Mouse (Mus musculus): ENCODE data around the gene Lrp5. TPM values are rescaled to one million over a fixed set of nuclear protein-coding genes. Genes with fewer than 3 reads are reported as not detected.

Gene Lrp5
- polyA plus RNA-seq, 1 experiment from 2014 or later, result 11.3 TPM

GRCm38 (mm10) chr19:3586026-3586425 is 100.3 kb downstream of the Lrp5 start:
- H3K4me2 ChIP-seq (replicated peaks; ENCODE audit: low read depth, low read length), result no peak overlapping the region
- H3K27ac ChIP-seq (ENCODE audit: low read length), result no peak overlapping the region
- H3K9me3 ChIP-seq (ENCODE audit: control insufficient read depth, low read depth, low read length), result no peaks in the 10 kb centered on the region
- ATAC-seq (ENCODE audit: insufficient number of reproducible peaks, insufficient read depth, low FRiP score, low read depth), result no peak
- H3K27me3 ChIP-seq (ENCODE audit: control insufficient read depth, insufficient read depth, low read length), result no peaks in the 10 kb centered on the region
- no peak overlapping the region for H3K4me3 ChIP-seq (ENCODE audit: low read depth, low read length)
- H3K9ac ChIP-seq (replicated peaks; ENCODE audit: low read depth, low read length), result no peak overlapping the region
- H3K4me1 ChIP-seq (ENCODE audit: control insufficient read depth, insufficient read depth, low read length), result no peaks in the 10 kb centered on the region
- WGBS, result 94% methylated on average over 9 of the region's 9 CpGs
- peaks cover 42% of the 10 kb centered on the region for H3K36me3 ChIP-seq (ENCODE audit: control insufficient read depth, insufficient read depth, low read length)

- no peaks in the 10 kb centered on the region for H3K9me3 ChIP-seq (ENCODE audit: control insufficient read depth, low read depth, low read length)
- H3K27ac ChIP-seq (ENCODE audit: low read length), result no peak overlapping the region
- H3K9ac ChIP-seq (replicated peaks; ENCODE audit: low read depth, low read length), result no peak overlapping the region
- no peak overlapping the region for H3K4me3 ChIP-seq (ENCODE audit: low read depth, low read length)
- no peaks in the 10 kb centered on the region for H3K4me1 ChIP-seq (ENCODE audit: control insufficient read depth, insufficient read depth, low read length)
- no peak for ATAC-seq (ENCODE audit: insufficient number of reproducible peaks, insufficient read depth, low FRiP score, low read depth)
- no peaks in the 10 kb centered on the region for H3K27me3 ChIP-seq (ENCODE audit: control insufficient read depth, insufficient read depth, low read length)
- WGBS, result 31% methylated on average over 7 of the region's 7 CpGs
- H3K36me3 ChIP-seq (ENCODE audit: control insufficient read depth, insufficient read depth, low read length), result peaks cover 16% of the 10 kb centered on the region
- no peak overlapping the region for H3K4me2 ChIP-seq (replicated peaks; ENCODE audit: low read depth, low read length)
Observed at GRCm38 (mm10) chr19:3581326-3581725, 105.0 kb downstream of the Lrp5 start.

GRCm38 (mm10) chr19:3577911-3578290 is 108.5 kb downstream of the Lrp5 start:
- no peak overlapping the region for H3K4me2 ChIP-seq (replicated peaks; ENCODE audit: low read depth, low read length)
- H3K9me3 ChIP-seq (ENCODE audit: control insufficient read depth, low read depth, low read length), result no peaks in the 10 kb centered on the region
- H3K27me3 ChIP-seq (ENCODE audit: control insufficient read depth, insufficient read depth, low read length), result no peaks in the 10 kb centered on the region
- no peak for ATAC-seq (ENCODE audit: insufficient number of reproducible peaks, insufficient read depth, low FRiP score, low read depth)
- peaks cover 14% of the 10 kb centered on the region for H3K4me1 ChIP-seq (ENCODE audit: control insufficient read depth, insufficient read depth, low read length)
- no peak overlapping the region for H3K4me3 ChIP-seq (ENCODE audit: low read depth, low read length)
- H3K27ac ChIP-seq (ENCODE audit: low read length), result no peak overlapping the region
- H3K9ac ChIP-seq (replicated peaks; ENCODE audit: low read depth, low read length), result no peak overlapping the region
- H3K36me3 ChIP-seq (ENCODE audit: control insufficient read depth, insufficient read depth, low read length), result no peaks in the 10 kb centered on the region

- no peaks in the 10 kb centered on the region for H3K36me3 ChIP-seq (ENCODE audit: control insufficient read depth, insufficient read depth, low read length)
- no peaks in the 10 kb centered on the region for H3K27me3 ChIP-seq (ENCODE audit: control insufficient read depth, insufficient read depth, low read length)
- no peak overlapping the region for H3K9ac ChIP-seq (replicated peaks; ENCODE audit: low read depth, low read length)
- no peak overlapping the region for H3K27ac ChIP-seq (ENCODE audit: low read length)
- 74% methylated on average over 4 of the region's 4 CpGs for WGBS
- H3K4me3 ChIP-seq (ENCODE audit: low read depth, low read length), result no peak overlapping the region
- peaks cover 14% of the 10 kb centered on the region for H3K4me1 ChIP-seq (ENCODE audit: control insufficient read depth, insufficient read depth, low read length)
- ATAC-seq (ENCODE audit: insufficient number of reproducible peaks, insufficient read depth, low FRiP score, low read depth), result no peak
- no peaks in the 10 kb centered on the region for H3K9me3 ChIP-seq (ENCODE audit: control insufficient read depth, low read depth, low read length)
- H3K4me2 ChIP-seq (replicated peaks; ENCODE audit: low read depth, low read length), result no peak overlapping the region
Observed at GRCm38 (mm10) chr19:3577265-3577910, 109.0 kb downstream of the Lrp5 start.

- WGBS, result 60% methylated on average over 5 of the region's 5 CpGs
- no peaks in the 10 kb centered on the region for H3K27me3 ChIP-seq (ENCODE audit: control insufficient read depth, insufficient read depth, low read length)
- no peaks in the 10 kb centered on the region for H3K36me3 ChIP-seq (ENCODE audit: control insufficient read depth, insufficient read depth, low read length)
- peaks cover 14% of the 10 kb centered on the region for H3K4me1 ChIP-seq (ENCODE audit: control insufficient read depth, insufficient read depth, low read length)
- H3K9me3 ChIP-seq (ENCODE audit: control insufficient read depth, low read depth, low read length), result no peaks in the 10 kb centered on the region
- no peak for ATAC-seq (ENCODE audit: insufficient number of reproducible peaks, insufficient read depth, low FRiP score, low read depth)
- no peak overlapping the region for H3K9ac ChIP-seq (replicated peaks; ENCODE audit: low read depth, low read length)
- H3K4me2 ChIP-seq (replicated peaks; ENCODE audit: low read depth, low read length), result peak overlapping the region; percentile 46
- H3K4me3 ChIP-seq (ENCODE audit: low read depth, low read length), result peak overlapping the region; percentile 94
- peak overlapping the region; percentile 96 for H3K27ac ChIP-seq (ENCODE audit: low read length)
Observed at GRCm38 (mm10) chr19:3576451-3577264, 109.7 kb downstream of the Lrp5 start.

- peak; percentile 98 for ATAC-seq (ENCODE audit: insufficient number of reproducible peaks, insufficient read depth, low FRiP score, low read depth)
- WGBS, result under 1% methylated on average over 50 of the region's 51 CpGs
- Histone ChIP-seq H3K9ac (replicated peaks; ENCODE audit: low read depth, low read length) (peak within 1 kb of the TSS; percentile 84), H3K4me3 (ENCODE audit: low read depth, low read length) (peak within 1 kb of the TSS; percentile 94), H3K27me3 (ENCODE audit: control insufficient read depth, insufficient read depth, low read length) (no peaks in the 10 kb centered on the region), H3K9me3 (ENCODE audit: control insufficient read depth, low read depth, low read length) (no peaks in the 10 kb centered on the region), H3K36me3 (ENCODE audit: control insufficient read depth, insufficient read depth, low read length) (no peaks in the 10 kb centered on the region), H3K4me2 (replicated peaks; ENCODE audit: low read depth, low read length) (peak within 1 kb of the TSS; percentile 61), H3K27ac (ENCODE audit: low read length) (peak within 1 kb of the TSS; percentile 96), H3K4me1 (ENCODE audit: control insufficient read depth, insufficient read depth, low read length) (peaks cover 14% of the 10 kb centered on the region)
Observed at GRCm38 (mm10) chr19:3575632-3576384, 110.6 kb downstream of the Lrp5 start, which contains the start of gene Ppp6r3. Ppp6r3 (minus strand) TSS chr19:3575749.

- Histone ChIP-seq H3K9ac (replicated peaks; ENCODE audit: low read depth, low read length) (peak overlapping the region; percentile 84), H3K4me3 (ENCODE audit: low read depth, low read length) (peak overlapping the region; percentile 94), H3K27ac (ENCODE audit: low read length) (peak overlapping the region; percentile 96), H3K4me1 (ENCODE audit: control insufficient read depth, insufficient read depth, low read length) (peaks cover 14% of the 10 kb centered on the region), H3K4me2 (replicated peaks; ENCODE audit: low read depth, low read length) (peak overlapping the region; percentile 61), H3K36me3 (ENCODE audit: control insufficient read depth, insufficient read depth, low read length) (no peaks in the 10 kb centered on the region), H3K27me3 (ENCODE audit: control insufficient read depth, insufficient read depth, low read length) (no peaks in the 10 kb centered on the region), H3K9me3 (ENCODE audit: control insufficient read depth, low read depth, low read length) (no peaks in the 10 kb centered on the region)
- under 1% methylated on average over 21 of the region's 50 CpGs for WGBS
- ATAC-seq (ENCODE audit: insufficient number of reproducible peaks, insufficient read depth, low FRiP score, low read depth), result peak; percentile 25; the same call in 1 of the 2 replicates
Observed at GRCm38 (mm10) chr19:3575276-3575631, 111.1 kb downstream of the Lrp5 start.

- H3K4me3 ChIP-seq (ENCODE audit: low read depth, low read length), result peak overlapping the region; percentile 94
- peaks cover 14% of the 10 kb centered on the region for H3K4me1 ChIP-seq (ENCODE audit: control insufficient read depth, insufficient read depth, low read length)
- WGBS, result under 1% methylated on average over 9 of the region's 9 CpGs
- H3K27ac ChIP-seq (ENCODE audit: low read length), result peak overlapping the region; percentile 96; the same call in 1 of the 2 replicates
- no peak for ATAC-seq (ENCODE audit: insufficient number of reproducible peaks, insufficient read depth, low FRiP score, low read depth)
- no peaks in the 10 kb centered on the region for H3K36me3 ChIP-seq (ENCODE audit: control insufficient read depth, insufficient read depth, low read length)
- H3K27me3 ChIP-seq (ENCODE audit: control insufficient read depth, insufficient read depth, low read length), result no peaks in the 10 kb centered on the region
- H3K9me3 ChIP-seq (ENCODE audit: control insufficient read depth, low read depth, low read length), result no peaks in the 10 kb centered on the region
- H3K4me2 ChIP-seq (replicated peaks; ENCODE audit: low read depth, low read length), result peak overlapping the region; percentile 61
- peak overlapping the region; percentile 84 for H3K9ac ChIP-seq (replicated peaks; ENCODE audit: low read depth, low read length)
Observed at GRCm38 (mm10) chr19:3574593-3575094, 111.7 kb downstream of the Lrp5 start.
